Mouse (Mus musculus) testis, postnatal 14 days (tissue): ENCODE results near the gene Wnt1.

ENCODE experiments used
- DNase-seq: peaks from one replicate; pipeline ENCODE4 v3.0.0; 2021; ENCODE audit warnings: low spot score

Wnt1 gene

DNA sequence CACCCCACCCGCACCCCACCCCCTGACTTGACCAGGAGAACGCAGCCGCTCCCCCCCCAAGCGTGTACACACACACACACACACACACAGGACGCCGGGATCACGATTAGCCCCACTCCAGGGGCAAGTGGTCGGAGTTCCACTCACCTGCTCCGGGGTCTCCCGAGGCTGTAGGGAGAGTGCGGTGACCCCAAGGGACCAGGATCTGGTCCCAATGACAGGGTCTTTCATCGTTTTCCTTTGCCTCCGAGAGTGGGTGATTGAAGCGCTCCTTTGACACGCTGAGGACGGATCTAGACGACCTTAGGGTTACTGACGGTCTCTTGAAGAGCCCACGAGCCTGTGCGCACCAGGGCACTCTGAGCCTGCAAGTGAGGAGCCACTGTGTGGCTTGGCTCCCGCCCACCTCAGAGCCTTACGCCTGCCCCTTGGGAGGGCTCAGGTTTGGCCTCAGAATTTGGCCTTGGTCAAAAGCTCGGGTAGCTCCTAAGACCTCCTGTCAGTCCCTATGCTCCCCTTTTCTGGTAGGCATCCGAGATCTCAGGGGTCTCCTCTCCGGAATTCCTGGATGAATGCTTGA, 11.4 kb upstream of the Wnt1 start:
- no peak for DNase-seq

DNA sequence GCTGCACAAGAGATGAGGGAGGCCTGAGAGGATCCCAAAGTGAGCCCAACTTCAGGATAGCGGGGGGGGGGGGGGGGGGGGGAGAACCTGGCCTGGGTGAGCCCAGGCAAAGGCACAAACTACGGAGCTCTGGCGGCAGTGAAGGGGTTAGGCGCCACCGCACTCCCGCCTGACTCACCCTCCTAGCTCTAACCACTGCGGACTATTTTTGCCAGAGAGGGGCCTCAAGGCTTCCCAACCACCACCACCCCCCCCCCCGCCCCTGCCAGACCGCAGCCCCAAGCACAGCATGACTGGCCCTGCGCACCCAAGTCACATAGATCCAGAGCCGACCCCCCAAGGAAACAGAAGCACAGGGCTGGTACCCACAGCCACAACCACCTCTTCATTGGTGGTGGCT, 10.9 kb upstream of the Wnt1 start:
- DNase-seq = no peak

DNA sequence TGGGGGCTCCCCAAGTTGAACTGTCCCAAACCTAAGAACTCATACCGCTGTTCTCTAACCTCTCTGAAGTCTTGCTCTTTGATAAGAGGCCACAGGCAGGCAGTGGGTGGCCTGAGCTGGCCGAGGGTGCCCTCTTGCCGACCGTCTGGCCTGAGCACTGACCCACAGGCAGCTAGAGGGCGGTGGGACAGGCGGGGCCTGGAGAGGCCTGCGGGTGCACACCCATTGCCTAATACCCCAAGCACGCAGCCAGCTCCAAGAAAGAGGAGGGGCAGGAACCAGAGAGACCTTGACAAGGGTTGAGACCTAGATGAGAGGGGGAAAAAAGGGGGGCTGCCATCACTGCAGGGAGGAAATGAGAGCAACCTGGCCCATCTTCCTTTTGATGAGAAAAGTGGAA, 9.6 kb upstream of the Wnt1 start:
- DNase-seq = no peak

DNA sequence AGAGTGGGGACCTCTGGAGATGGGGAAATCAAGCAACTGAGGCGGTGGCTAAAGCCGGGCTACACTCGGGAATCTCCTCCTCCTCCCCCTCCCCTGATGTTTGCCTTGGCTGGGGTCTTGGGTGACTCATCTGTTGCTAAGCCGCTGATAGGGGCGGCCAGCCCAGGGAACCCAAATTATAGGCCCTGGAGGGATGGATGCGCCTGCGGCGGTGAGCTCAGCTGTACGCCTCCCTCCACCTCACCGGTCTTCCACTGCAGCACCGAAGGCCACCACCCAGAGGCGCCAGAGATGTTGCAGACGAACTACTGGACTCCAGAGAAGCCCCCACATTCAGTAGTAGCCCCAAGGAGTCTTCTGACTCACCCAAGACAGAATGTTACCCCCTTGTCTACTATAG, 9.1 kb upstream of the Wnt1 start:
- DNase-seq = no peak

DNA sequence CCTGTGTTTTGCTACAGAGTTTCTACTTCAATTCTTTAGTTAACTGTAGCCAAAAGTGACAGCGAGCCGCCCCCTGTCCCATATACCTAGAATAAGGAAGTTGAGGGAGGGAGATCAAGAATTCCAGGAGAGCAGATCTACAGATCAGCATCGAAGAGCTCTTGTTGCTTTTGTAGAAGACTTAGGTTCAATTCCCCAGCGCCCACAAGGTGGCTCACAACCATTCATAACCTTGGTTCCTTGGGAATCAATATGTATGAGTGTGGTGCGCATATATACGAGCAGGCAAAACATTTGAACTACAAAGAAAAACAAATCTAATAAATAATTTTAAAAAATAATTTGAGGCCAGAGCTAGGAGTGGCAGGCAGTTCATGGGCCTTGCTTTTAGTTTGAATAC, 8.5 kb upstream of the Wnt1 start:
- no peak for DNase-seq

DNA sequence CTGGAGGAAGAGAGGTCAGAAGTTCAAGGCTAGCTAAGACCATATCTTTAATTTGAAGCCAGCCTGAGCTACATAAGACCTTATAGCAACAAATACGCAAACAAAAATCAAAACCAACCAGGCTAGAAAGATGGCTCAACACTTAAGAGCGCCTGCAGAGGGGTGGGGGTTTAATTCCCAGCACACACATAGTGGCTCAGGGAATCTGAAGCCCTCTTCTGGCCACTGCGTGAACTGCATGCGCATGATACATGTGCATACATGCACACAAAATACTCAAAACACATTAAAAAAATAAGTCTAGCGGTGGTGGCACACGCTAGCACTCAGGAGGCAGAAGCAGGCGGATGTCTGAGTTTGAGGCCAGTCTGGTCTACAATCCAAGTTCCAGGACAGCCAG, 3.9 kb upstream of the Wnt1 start:
- no peak for DNase-seq

- no peak for DNase-seq
These were observed 1.7 kb upstream of the Wnt1 start for GRCm38 (mm10) chr15:98787930-98788329.

GRCm38 (mm10) chr15:98788972-98789660, 541 bp upstream of the Wnt1 start:
- DNase-seq = no peak

- no peak for DNase-seq
These were observed 1.1 kb downstream of the Wnt1 start for GRCm38 (mm10) chr15:98790761-98791160.

GRCm38 (mm10) chr15:98791221-98791620, 1.6 kb downstream of the Wnt1 start:
- DNase-seq = no peak

DNA sequence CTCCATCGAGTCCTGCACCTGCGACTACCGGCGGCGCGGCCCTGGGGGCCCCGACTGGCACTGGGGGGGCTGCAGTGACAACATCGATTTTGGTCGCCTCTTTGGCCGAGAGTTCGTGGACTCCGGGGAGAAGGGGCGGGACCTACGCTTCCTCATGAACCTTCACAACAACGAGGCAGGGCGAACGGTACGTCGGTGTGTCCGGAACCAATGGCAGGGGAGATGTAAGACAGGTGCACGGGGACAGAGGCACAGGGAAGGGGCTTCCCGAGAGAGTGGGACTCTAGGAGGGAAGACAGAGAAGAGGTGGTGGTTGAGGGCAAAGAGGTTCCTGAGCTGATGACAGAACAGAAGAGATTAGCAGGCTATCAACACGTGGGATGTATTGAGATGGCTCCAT, 2.1 kb downstream of the Wnt1 start:
- no peak for DNase-seq

GRCm38 (mm10) chr15:98792233-98793020, 2.8 kb downstream of the Wnt1 start:
- no peak for DNase-seq

DNA sequence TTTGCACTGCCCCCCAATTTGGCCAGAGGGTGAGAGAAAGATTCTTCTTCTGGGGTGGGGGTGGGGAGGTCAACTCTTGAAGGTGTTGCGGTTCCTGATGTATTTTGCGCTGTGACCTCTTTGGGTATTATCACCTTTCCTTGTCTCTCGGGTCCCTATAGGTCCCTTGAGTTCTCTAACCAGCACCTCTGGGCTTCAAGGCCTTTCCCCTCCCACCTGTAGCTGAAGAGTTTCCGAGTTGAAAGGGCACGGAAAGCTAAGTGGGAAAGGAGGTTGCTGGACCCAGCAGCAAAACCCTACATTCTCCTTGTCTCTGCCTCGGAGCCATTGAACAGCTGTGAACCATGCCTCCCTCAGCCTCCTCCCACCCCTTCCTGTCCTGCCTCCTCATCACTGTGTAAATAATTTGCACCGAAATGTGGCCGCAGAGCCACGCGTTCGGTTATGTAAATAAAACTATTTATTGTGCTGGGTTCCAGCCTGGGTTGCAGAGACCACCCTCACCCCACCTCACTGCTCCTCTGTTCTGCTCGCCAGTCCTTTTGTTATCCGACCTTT, 3.6 kb downstream of the Wnt1 start:
- DNase-seq = no peak

DNA sequence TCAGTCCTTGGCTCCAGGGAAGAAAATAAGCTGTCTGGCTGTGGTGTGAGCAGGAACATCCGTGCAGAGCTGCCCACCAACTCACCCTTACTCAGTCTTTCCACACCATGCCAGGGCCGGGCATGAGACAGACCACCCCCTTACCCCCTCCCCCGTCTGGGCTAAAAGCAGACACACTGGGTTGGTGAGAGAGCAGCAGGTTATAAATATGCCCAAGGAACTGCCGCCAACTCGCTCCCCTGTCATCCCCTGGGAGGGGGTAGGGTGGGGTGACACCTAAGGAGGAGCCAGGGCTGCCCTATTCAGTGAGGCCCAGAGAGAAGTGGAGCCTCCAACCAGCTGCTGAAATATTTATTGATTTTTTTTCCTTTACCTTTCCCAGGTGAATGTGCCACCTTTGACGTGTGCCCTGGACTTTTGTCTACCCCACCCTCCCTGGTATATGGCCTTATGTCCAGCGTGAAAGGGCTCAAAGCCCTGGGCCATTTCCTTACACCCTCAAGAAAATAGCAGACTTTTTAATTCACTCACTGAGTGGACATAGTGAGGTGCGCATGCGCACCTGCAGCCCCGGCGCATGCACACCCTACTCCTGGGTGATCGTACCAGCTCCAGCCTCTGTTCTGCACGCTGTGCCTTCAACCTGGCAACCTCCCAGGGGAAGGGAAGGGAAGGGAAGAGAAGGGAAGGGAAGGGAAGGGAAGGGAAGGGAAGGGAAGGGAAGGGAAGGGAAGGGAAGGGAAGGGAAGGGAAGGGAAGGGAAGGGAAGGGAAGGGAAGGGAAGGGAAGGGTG, 7.3 kb downstream of the Wnt1 start:
- DNase-seq = no peak

GRCm38 (mm10) chr15:98797835-98798492, 8.3 kb downstream of the Wnt1 start:
- DNase-seq = no peak

- DNase-seq = no peak
These were observed 9.2 kb downstream of the Wnt1 start for GRCm38 (mm10) chr15:98798903-98799302.

- DNase-seq = peak; percentile 67
These were observed 9.7 kb downstream of the Wnt1 start for GRCm38 (mm10) chr15:98799396-98799795.

GRCm38 (mm10) chr15:98802926-98803325, 13.3 kb downstream of the Wnt1 start:
- no peak for DNase-seq

DNA sequence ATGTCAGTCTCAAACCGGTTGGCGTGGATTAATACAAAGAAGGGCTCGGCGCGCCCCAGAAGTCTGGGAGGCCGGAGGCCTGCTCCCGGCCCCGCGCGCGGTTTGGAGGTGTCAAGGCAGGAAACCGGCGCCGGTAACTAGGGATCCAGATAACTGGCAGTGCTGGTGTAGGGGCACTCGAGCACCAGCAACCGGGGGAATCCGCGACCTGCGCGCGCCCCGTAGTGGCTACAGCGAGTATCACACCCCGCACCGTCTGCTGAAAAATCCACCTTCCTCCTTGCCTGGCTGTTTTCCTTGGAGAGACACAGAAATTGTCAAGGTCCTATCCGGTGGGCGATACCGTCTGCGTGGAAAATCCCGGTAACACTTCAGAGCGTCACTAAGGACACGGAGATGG, 14.4 kb downstream of the Wnt1 start:
- DNase-seq = peak; percentile 69

DNA sequence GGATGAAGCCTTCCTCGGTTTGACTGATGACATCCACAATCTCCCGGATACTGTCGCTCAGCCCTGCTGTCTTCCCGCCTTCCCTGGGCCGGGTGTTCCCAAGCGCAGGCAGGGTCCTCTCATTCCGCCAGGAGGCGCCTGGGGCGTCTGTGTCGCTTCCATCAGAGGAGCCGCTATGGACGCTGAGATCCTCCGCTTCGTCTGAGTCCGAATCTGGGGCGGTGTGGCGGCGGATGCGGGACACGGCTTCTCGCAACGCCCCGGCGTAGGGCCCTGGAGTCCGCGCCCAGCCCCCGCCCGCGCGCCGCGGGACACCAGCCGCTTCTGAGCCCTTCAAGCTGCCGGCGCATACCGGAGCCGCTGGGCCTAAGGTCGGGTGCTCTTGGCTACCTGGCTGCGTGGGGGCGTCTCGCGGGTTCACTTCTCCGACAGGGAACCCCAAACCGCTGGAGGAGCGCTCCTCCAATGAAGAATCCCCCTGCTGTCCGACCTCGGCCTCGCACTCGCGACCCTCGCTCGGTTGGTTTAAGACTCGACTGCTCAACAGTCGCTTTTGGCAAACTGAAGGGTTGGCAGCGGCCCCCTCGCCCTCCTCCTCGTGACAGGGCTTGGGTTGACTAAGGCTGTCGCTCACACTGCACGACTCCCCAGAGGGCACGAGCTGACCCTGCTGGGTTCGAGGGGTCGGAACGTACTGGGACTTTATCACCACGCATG, 15.8 kb downstream of the Wnt1 start:
- DNase-seq = peak; percentile 60
